Mouse (Mus musculus) liver, embryonic 16.5 days (tissue): ENCODE data around the gene Tmem254b. TPM values are rescaled to one million over a fixed set of nuclear protein-coding genes. Genes with fewer than 3 reads are reported as not detected.
"Not testable (repeated sequence)": the region's sequence is repeated elsewhere in the genome, so short reads cannot be mapped to it uniquely, and the experiment has no call there.

Experiments used
- ATAC-seq: fragments of 200-750 bp; cut with Nextera tagmentation; 2 replicates; pipeline ENCODE4 v1.8.0; 2017; ENCODE audit warnings: low read depth, mild to moderate bottlenecking, moderate number of reproducible peaks, moderate library complexity
- H3K27ac ChIP-seq: fragments of 300-500 bp; sonication (generic); 2 replicates; pipeline ENCODE4 v1.5.1; 2014; ENCODE audit warnings: mild to moderate bottlenecking, low read length
- H3K27me3 ChIP-seq: fragments of 300-500 bp; sonication (generic); 2 replicates; pipeline ENCODE4 v1.6.1; 2014; ENCODE audit warnings: low read depth, low read length, mixed read lengths; ENCODE audit not compliant: control insufficient read depth, insufficient read depth
- H3K36me3 ChIP-seq: fragments of 300-500 bp; sonication (generic); 2 replicates; pipeline ENCODE4 v1.6.1; 2014; ENCODE audit warnings: mild to moderate bottlenecking; ENCODE audit not compliant: control insufficient read depth, insufficient read depth
- H3K4me1 ChIP-seq: fragments of 300-500 bp; sonication (generic); 2 replicates; pipeline ENCODE4 v1.6.1; 2014; ENCODE audit warnings: low read depth, low read length, mixed read lengths; ENCODE audit not compliant: control insufficient read depth
- H3K4me2 ChIP-seq: fragments of 300-500 bp; sonication (generic); 2 replicates; pipeline ENCODE4 v1.6.1; 2014; ENCODE audit warnings: low read depth, low read length, mixed read lengths
- H3K4me3 ChIP-seq: fragments of 300-500 bp; sonication (generic); 2 replicates; pipeline ENCODE4 v1.5.1; 2014; ENCODE audit warnings: low read depth, mild to moderate bottlenecking, low read length
- H3K9ac ChIP-seq: fragments of 300-500 bp; sonication (generic); 2 replicates; pipeline ENCODE4 v1.6.1; 2014; ENCODE audit warnings: low read depth, low read length
- H3K9me3 ChIP-seq: fragments of 300-500 bp; sonication (generic); replicated peaks from 2 replicates; pipeline ENCODE4 v1.6.1; 2016; ENCODE audit warnings: low read length; ENCODE audit not compliant: control insufficient read depth
- WGBS: fragments of 180-500 bp; shearing (Covaris S2); extraction: QIAGEN DNeasy Blood & Tissue Kit; methylation state at CpG from one replicate; pipeline ENCODE4 v1.1.7; 2014; ENCODE audit not compliant: insufficient replicate concordance; 5-methylcytosine and 5-hydroxymethylcytosine counted together
- polyA plus RNA-seq: library from polyadenylated mRNA; unstranded; fragments of >200 nt; fragmentation: Nextera tagmentation; extraction: Ambion mirVana; gene quantifications from 2 replicates; pipeline ENCODE4 v1.2.1, GENCODE M21; 2015

The Tmem254b gene
- polyA plus RNA-seq, 1 experiment from 2014 or later: 24.5 TPM

GRCm38 (mm10) chr14:26175028-26175427, 31.8 kb downstream of the Tmem254b start:
- not testable (repeated sequence) for H3K9me3 ChIP-seq, H3K9ac ChIP-seq, ATAC-seq, H3K4me2 ChIP-seq, H3K4me1 ChIP-seq, H3K27me3 ChIP-seq, H3K27ac ChIP-seq, H3K4me3 ChIP-seq, H3K36me3 ChIP-seq
- WGBS: no CpG with 5 or more reads among the region's 6 CpGs

DNA sequence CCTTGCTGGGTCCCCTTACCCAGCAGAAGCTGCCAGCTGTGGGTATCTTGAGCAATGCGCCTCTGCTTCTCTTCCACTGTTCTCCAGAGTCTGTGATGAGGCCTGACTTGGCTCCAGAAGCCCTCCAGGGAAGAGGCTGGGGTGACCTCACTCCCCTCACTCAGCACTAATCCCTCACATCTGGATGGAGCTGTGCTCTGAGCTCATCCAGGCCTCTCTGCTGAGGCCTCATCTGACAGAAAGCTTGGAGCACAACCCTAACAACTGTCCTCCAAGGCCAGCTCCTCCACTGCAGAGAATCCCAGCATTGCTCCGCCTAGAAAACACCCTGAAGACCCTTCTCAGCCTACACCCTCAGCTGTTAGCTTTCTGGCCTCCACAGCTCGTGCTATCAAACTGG, 32.9 kb downstream of the Tmem254b start:
- no CpG with 5 or more reads among the region's 3 CpGs for whole genome bisulfite sequencing

DNA sequence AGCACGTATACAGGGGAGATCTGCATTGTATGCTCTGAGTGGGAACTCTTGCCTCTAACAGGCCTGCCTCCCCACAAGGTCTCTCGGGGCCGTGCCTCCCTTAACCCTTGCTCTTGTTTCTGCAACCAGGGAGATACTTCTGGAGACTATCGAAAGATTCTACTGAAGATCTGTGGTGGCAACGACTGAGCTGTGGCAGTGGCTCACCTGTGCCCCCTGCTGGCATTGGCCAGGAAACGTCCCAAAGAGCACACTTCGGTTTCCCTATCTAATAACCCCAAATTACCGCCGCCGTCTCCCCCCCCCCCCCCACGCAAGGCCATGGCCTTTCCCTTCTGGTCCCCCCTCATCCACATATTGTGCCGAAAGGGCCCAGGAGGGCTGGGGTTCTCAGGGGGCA, 41.6 kb downstream of the Tmem254b start:
- not testable (repeated sequence) for H3K27me3 ChIP-seq, H3K36me3 ChIP-seq, H3K4me3 ChIP-seq, H3K4me2 ChIP-seq, H3K9ac ChIP-seq, ATAC-seq, H3K9me3 ChIP-seq, H3K4me1 ChIP-seq, H3K27ac ChIP-seq
- no CpG with 5 or more reads among the region's 12 CpGs for WGBS

More for the DNA sequence above, 32.9 kb downstream of the Tmem254b start:
- not testable (repeated sequence) for H3K36me3 ChIP-seq, H3K4me2 ChIP-seq, H3K4me3 ChIP-seq, H3K4me1 ChIP-seq, H3K9me3 ChIP-seq, H3K27ac ChIP-seq, ATAC-seq, H3K9ac ChIP-seq, H3K27me3 ChIP-seq

GRCm38 (mm10) chr14:26162423-26162822, 44.4 kb downstream of the Tmem254b start:
- H3K27me3 ChIP-seq, H3K9ac ChIP-seq, H3K4me1 ChIP-seq, H3K9me3 ChIP-seq, H3K27ac ChIP-seq, H3K36me3 ChIP-seq, ATAC-seq, H3K4me3 ChIP-seq, H3K4me2 ChIP-seq: not testable (repeated sequence)
- WGBS: no CpG with 5 or more reads among the region's 5 CpGs

DNA sequence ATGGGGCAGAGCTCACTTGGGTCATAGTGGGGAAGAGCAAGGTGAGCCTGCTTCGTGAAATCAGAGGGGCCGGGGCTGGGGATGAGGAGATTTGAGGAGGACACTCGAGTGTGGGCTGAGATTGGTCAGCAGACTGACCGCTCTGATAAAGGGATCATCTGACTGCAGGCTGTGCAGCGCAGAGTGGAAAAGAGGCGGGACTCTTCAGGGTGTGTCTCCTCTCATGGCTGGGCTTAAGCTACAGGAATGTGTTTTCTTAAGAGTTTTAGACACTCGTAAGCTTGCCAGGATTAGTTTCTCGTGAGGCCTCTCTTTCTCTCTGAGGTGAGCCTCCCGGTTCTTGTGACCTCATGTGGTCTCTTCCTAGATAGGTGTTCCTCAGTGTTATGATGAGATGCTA, 45.7 kb downstream of the Tmem254b start:
- H3K36me3 ChIP-seq, H3K4me2 ChIP-seq, H3K27ac ChIP-seq, H3K9ac ChIP-seq, H3K4me1 ChIP-seq, H3K27me3 ChIP-seq, H3K9me3 ChIP-seq, H3K4me3 ChIP-seq, ATAC-seq: not testable (repeated sequence)
- no CpG with 5 or more reads among the region's 9 CpGs for WGBS

DNA sequence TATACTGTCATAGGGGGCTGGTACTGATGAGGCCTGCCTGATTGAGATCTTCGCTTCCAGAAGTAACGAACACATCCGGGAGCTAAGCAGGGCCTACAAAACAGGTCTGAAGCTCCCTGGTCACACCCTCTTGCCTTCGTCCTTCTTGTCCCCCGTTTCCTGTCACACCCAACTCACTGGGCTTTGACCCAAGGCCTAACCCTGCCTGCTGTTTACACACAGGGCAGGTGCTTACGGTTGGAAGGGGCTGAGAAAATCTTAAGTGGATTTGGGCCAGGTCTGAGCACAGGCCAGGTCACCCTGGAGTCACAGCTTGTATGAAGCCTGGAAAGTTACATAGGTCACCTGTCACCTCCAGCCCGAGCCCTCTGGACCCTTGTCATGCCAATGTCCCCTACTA, 50.8 kb downstream of the Tmem254b start:
- H3K4me2 ChIP-seq, H3K4me3 ChIP-seq, H3K4me1 ChIP-seq, H3K27me3 ChIP-seq, H3K9me3 ChIP-seq, H3K9ac ChIP-seq, H3K27ac ChIP-seq, ATAC-seq, H3K36me3 ChIP-seq: not testable (repeated sequence)
- no CpG with 5 or more reads among the region's 7 CpGs for WGBS

Other genes with a start within 250 kb of the Tmem254b start
- gene Duxbl1, start 228.5 kb downstream of the Tmem254b start, polyA plus RNA-seq: 0.04 TPM in 1 of 2 replicates, not detected in the other
- gene Gm9780, start 164.3 kb downstream of the Tmem254b start, polyA plus RNA-seq: 2.6 and 4.2 TPM in 2 replicates
- gene Tmem254c, start 139.7 kb downstream of the Tmem254b start, polyA plus RNA-seq: 8.7 and 9.3 TPM in 2 replicates
- gene Cphx2, start 125.5 kb downstream of the Tmem254b start, polyA plus RNA-seq: not detected in 2 replicates
- 0.15 TPM in 1 of 2 replicates, not detected in the other for gene Cphx3, start 124.7 kb downstream of the Tmem254b start, polyA plus RNA-seq
- not detected in 2 replicates for gene Duxbl2, start 88.7 kb downstream of the Tmem254b start, polyA plus RNA-seq
- gene Plac9b, start 24.6 kb downstream of the Tmem254b start, polyA plus RNA-seq: 4.2 and 4.3 TPM in 2 replicates
- not detected in 2 replicates for gene Duxbl3, start 50.9 kb upstream of the Tmem254b start, polyA plus RNA-seq